Mouse (Mus musculus) WW6 (cell line): ENCODE results near the gene Srsf3.
"Not testable (repeated sequence)": the region's sequence is repeated elsewhere in the genome, so short reads cannot be mapped to it uniquely, and the experiment has no call there.

Experiments used
- DNase-seq: peaks from one replicate; pipeline ENCODE4 v3.0.0-alpha.2; 2013; ENCODE audit warnings: low read depth, low spot score

Srsf3 gene

DNA sequence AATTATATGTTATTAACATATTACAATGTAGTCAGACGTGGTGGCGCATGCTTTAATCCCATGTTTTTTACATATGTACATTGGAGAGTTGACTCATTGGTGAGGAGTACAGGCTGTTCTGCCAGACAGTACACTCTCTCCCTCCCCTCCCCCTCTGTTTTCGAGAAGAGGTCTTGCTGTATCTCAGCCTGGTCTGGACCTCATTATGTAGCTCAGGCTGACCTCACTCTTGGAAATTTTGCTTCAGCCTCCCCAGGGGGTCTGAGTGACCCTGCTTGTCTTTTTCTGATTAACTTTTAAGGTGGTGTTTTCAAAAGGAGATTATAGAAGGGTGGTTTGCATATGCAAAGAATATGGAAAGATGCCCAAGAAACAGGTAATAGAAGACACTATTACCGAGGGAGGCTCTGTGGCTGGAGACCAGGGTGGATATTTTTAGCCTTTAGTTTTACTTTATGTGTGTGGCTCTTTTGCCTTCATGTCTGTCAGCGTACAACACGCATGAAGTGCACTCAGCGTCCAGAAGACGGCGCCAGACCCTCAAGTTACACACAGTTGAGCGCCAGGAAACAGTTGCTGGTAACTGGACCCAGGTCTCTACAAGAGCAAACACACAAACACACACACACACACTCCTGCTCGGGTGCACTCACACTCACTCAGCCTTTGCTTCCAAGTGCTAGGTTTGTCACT lies 14.0 kb upstream of the Srsf3 start:
- no peak for DNase-seq

DNA sequence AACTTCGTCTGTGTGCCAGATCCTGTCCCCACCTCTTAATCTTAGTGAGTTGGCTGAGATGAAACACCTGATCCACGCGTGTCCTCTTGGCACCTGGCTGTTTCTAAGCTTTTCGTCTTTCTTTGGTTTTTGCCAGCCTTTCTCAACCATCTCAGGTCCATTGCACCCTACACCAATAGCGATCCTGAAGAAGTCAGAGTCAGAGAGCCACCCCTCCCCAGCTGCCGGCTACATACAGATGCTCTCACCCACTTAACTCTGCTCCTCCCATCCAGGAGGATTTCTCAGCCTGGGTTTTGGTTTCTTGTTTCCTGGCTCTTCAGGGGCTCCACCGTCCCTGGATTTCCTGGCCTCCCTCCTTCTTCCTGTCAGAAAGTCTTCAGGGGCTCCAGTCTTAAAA lies 13.0 kb upstream of the Srsf3 start:
- no peak for DNase-seq

DNA sequence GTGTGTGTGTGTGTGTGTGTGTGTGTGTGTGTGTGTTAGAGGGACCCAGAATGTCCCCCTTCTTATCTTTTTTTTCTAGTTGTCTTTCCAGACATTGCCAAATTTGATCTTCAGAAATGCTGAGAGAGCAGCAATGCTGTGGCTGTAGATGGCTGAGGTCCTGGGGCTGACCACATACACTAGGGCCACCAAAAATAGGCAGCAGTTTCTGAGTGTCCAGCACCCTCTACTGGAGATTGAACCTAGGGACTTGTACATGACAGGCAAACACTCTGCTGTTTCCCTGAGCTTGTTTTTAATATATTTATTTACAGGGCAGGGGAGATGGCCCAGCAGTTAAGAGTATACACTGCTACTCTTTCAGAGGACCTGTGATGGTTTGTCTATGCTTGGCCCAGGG lies 12.0 kb upstream of the Srsf3 start:
- no peak for DNase-seq

DNA sequence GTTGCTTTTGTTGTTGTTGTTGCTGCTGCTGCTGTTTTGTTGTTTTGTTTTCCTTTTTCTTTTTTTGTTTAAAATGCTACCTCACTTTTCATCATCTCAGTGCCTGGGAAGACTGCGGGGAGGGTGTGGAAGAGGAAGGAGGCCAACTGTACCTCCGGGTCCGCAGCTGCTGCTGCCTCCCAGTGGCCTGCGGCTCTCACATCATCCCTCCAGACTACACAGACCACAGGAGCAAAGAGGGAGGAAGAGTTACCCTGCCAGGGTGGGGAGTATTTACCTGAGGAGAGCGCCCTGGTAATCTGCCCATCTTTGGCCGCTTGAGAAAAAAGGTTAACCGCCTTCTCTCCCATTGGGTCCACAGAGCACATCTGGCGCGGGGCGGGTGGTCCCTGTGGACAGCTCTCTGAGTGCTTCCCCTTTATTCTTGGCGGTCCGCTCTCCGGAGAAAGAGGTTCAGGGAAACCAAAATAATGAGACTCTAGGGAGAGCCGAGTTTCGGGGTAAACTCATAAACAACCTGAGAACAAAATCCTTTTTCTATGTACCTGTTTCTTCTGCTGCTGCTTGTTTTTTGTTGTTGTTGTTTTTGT lies 10.1 kb upstream of the Srsf3 start:
- DNase-seq = no peak

DNA sequence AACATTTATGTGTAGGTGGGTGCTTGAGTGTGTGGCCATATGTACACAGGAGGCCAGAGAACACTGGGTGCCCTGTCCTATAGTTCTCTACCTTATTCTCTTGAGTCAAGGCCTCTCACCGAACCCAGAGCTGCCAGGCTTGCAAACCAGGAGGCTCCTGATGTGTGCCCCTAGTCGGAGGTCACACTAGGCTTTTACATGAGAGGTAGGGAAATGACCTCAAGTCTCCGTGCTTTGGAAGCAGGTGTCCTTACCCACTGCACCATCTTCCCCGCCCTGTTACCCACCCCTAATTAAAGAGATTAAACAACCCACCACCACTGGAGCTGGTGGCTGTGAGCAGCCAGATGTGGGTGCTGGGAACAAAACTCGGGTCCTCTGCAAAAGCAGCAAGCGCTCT lies 9.1 kb upstream of the Srsf3 start:
- no peak for DNase-seq

DNA sequence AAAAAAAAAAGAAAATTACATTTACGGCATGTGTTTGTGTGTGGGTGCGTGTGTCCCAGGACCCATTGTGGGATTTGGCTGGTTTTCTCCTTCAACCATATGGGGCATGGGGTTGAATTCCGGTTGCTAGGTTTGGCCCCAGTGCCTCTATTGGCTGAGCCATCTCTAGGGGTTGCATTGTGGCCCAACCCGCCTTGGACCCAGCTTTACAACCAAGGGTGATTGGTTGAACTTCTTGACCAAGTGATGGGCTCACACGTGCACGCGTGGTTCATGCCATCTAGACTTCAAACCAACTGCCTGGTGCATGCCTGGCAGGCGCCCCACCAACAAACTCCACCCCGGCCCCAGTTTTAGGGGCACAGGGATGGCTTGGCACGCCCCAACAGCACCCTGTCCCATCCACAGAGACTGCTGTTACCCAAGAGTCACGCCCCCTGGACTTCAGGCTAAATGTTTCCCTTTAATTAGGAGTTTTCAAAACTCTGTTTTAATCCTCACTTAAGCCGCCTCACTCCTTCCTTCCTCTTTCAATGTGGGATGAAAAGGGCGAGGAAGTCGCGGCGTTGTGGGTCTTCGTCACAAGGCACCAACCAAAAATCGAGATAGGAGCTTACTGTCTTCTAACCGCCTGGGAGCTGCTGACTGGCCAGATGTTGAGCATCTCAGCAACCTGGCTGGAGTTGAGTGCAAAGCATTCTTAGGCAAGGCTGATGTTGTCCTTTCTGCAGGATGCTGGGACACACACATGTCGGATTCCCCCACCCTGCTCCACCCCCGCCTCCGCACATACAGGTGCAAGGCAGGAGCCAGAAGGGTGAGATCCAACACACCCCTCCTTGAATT lies 8.2 kb upstream of the Srsf3 start:
- no peak for DNase-seq

DNA sequence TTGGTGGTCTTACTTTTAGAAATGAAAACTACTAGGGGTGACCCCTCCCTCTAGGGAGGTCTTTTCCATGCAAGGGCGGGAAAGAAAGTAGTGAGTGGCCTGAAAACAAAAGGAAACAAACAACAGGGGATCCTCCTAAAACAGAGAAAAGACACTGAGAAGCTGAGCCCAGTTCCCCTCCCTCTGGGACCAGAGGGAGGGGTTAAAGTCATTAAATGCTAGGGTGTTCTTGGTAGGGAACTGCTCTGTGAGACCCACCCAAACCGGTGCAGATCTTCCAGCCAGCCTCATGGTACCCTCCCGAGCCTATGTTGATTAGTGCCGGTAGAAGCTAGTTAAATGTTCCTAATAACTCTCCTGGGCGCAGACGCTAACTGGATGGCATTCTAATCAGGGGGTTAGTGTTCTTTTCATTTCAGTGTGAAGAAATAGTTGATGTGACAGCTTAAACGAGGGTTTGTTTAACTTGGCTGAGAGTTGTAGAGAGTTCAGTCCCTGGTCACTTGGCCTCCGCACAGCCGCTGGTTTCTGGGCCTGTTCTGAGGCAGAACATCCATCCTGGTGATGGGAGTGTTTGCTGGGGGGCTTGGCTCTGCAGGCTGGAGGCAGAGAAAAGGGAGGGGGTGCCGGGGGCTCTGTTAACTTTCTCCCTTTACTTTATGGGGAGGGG lies 7.4 kb upstream of the Srsf3 start:
- no peak for DNase-seq

DNA sequence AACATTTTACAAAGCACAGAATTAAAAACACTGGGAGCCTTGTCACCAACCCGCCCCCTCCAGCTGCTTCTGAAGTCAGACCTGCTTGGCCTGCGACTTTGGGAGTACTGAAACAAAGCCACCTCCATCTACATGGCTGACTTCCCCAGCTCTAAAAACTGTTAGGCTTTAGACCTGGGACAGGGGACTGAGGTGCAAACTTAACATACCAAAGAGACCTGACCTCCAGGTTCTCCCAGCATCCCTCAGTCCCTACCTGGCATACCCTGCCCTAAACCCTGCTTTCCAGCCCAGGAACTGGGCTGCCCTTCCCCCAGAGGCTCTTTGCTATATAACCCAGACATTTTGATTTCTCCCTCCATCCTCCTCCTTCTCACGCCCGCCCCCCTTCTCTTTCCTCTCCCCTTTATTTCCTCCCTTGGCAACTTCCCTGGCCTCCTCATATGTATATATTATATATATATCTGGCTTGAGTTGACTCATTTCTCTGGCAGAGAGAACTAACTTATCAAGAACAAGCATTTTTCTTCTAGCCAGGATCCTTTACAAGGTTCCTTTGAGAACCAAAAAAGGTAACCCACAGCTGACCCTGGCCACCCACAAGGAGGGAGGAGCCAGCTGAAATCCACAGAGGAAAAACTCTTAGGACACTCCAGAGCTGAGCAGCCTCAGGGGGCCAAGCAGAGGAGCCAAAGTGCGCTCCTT lies 5.6 kb upstream of the Srsf3 start:
- no peak for DNase-seq

DNA sequence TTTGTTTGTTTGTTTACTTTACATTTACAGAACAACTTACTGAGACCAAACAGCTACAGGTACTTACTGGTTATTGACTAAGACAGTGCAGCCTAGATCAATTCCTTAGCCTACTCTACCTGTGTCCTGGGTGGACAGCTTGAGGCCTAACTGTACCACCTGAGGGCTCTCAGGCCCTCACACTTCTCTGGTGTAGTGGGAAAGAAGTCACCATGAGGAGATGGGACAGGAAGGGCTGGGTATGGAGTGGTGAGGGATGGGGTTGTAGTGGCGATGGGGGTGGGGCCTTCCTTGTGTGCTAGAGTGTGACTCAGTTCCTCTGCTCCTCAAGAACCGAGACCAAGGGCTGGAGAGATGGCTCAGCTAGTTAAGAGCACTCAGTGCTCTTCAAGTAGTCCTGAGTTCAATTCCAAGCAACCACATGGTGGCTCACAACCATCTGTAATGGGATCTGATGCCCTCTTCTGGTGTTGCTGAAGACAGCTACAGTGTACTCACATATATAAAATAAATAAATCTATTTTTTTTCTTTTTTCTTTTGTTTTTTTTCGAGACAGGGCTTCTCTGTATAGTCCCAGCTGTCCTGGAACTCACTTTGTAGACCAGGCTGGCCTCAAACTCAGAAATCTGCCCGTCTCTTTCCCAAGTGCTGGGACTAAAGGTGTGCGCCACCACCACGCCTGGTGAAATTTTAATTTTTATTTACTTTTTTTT lies 1.9 kb upstream of the Srsf3 start:
- no peak for DNase-seq

DNA sequence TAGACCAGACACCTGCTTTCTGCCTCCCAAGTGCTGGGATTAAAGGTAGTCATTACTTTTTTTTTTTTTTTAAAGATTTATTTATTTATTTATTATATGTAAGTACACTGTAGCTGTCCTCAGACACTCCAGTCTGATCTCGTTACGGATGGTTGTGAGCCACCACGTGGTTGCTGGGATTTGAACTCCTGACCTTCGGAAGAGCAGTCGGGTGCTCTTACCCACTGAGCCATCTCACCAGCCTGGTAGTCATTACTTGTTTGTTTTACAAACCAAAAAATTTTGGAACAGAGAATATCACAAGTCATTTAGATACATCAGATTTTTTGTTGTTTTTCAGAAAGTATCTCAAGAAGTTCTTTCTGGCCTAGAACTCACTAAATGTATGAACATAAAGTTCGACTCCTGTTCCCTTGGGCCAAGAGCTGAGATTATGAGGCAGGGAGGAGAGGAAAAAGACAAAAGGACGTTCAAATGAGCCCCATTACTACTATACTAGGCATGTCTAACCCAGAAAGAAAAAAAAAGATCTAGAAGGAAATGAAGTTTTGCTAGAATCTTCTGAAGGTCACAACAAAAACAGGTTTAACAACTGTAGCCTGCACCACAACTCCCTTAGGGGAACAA lies 1.2 kb upstream of the Srsf3 start:
- not testable (repeated sequence) for DNase-seq

DNA sequence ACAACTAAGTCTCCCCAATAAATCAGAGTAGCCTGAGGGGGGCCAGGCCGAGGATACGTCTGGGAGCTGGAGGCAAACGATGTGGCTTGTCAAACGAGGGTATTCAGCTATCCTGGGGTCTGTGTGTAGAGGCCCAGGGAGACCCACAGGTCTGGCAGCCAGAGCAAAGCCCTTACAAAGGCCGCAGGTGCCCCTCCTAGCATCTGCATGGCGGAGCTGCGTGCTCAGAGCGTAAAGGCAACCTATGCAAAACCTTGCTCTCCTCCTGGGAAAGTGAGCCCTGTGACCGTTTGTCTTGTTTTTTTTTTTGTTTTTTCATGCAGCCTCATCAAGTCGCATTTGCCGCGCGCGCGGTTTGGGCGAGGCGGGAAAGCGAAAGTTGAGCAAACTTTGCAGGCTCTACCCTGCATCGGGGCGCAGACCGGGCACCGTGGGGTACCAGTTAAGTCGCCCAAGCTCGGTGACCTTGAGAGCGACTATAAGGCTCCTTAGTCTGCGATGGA lies 606 bp upstream of the Srsf3 start:
- DNase-seq = no peak

DNA sequence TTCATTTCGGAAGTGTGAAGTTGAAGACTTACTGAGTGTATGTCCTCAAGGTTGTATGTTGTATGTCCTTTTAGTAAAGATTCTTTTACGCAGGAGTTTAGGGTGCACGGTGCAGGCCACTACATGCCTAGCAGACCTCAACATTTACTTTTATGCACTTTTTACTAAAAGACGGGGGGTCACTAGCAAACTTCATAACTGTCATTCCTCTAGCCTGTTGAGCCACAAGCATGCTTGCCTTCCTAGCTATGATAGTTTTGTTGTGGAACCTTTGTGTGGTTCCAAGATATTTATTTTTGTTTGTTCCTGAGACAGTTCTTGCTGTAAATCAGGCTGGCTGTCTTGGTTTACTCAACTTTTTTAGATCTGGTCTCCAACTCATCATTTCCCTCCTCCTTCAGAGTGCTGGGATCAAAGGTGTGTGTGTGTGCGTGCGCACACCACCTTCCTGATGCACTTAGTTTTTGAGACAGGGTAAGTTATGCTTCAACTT lies 1.2 kb downstream of the Srsf3 start:
- DNase-seq = no peak

DNA sequence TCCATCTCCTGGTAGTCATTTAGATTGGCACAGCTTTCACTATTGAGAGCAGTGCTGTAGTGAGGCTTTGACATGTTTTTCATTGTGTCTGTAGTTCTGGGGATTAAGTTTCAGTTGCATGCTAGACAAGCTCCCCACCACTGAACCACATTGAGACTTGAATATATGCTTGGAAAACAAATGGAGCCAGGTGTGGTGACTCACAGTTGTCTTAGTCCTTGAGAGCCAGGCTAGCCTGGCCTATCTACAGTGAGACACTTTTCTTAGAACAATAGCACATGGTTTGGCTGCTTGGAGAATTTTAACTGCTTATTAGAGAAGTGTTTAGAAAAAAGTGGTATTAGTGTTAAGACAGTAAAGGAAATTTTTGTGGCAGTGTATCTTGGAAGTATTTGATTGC lies 1.8 kb downstream of the Srsf3 start:
- DNase-seq = no peak

DNA sequence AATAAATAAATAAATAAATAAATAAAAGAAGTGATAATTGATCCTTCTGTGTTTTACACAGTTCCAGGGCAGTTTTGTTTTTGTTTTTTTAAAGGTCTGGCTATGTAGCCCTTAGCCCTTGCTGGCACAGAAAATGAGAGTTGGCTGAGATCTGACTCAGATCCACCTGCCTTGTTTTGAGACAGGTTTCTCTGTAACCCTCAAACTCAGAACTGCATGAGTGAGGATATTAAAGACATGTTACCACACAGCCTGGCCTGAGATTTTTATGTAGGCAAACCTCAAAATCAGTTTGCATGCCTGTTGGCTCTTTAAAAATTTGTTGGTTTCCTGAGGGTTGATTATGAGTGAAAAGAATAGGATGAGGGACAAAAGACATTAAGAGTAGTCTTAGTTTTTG lies 3.1 kb downstream of the Srsf3 start:
- no peak for DNase-seq

DNA sequence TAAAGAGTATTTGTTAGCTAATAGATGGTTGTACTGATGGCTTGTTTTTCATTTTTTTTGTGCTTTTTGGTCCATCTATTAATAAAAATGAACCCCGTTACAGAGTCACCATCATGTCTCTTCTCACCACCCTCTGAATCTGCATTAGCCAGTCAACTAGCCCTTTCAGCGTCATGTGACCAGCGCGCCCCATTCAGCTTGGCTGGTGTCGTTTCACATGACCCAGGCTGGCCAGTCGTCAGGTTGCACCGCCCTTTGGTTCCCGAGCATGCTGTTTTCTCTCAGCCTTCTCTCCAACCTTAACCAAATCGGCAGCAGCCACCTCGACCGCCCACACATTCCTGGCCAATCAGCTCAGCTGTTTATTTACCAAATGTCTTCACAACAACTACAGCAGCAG lies 6.9 kb downstream of the Srsf3 start:
- DNase-seq = no peak

DNA sequence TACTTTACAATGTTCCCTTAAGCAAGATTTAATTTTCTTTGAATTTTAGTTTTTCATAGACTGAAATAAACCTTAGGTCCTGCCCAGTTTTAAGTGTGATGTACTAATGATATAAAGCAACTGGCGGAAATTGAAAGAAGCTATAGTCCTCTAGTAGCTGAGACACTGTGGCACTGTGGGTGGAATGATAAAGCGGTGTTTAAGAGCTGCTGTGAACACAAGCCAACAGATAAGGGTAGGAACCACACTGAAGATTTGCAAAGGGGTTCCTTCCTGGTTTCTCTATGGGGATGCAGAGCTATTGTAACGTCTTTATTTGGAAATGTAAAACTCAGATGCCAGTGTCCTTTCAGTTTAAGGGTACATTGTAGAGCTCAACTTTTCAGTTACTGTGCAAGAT lies 9.2 kb downstream of the Srsf3 start:
- DNase-seq = not testable (repeated sequence)

DNA sequence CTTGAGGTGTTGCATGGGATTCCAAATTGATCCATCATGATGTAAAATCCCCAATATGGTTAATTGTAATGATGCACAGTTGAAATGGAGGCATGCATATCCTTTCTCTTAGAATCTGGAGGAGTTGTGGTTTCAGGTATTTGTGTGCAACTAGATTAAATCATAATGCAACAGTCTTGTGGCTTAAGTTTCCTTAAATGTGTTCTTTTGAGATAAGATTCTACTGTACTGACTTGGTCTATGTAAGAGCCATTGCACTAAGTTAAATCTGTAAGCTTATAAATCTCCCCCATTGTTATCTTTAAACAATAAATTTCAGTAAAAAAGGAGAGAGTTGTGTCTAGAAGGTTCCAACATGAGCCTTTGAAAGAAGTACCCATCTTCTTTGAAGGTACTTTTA lies 10.1 kb downstream of the Srsf3 start:
- no peak for DNase-seq

DNA sequence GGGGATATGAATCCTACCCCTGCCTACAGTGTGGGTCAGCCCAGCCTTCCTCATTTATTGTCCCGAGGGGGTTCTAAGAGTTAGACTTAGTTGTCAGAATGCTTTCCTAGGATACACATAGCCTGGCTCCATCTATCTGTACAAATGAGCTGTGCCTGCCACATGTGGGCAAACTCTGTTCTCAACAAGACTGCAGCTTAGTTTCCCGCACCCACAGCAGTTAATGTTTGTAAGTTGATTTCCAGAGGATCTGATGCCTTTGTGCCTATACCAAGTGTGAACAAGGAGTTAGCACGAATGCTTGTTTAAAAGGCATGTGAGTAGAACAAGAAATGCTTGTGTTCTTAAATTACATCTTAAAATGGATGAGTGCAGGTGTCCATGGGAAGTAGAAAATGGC lies 11.2 kb downstream of the Srsf3 start:
- DNase-seq = no peak

DNA sequence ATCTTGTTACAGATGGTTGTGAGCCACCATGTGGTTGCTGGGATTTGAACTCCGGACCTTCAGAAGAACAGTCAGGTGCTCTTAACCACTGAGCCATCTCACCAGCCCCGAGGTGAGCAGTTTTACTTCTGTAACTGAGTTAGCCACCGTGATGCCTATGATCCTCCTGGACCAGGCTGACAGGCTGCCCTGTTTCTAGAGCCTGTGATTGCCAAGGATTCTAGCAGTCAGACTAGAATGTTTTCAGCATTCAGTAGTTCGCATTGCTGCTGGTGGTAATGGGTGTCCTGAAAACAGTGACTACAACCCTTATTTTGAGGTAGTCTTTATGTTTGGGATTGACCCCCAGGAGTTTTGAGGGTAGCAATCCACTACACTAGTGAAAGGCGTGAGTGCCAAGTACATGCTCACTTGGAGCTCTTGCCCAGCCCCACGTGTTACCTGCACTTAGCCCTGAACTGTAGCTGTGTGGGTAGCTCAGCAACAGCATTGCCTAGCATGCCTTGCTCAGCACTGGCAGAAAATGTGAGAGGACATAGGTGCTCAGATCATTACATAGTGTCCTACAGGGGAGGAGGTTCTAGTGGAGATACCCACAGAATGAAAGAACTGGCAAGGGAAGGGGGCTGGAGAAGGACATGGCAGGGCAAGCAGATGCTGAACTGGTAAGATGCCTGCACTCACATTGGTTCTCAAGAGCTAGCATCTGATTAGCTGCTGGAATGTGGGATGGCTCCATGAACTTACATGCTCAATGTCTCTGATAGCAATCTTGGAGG lies 11.9 kb downstream of the Srsf3 start:
- DNase-seq = no peak
